18 mouse cellular contexts compared by ENCODE assay signal in genomic region chr8:74871686-74872085, GRCm38 (mm10). TPM values are rescaled to one million over a fixed set of nuclear protein-coding genes. Genes with fewer than 3 reads are reported as not detected.
DNase-seq lines count a peak whose midpoint lies in the region; ATAC-seq and TF ChIP-seq lines count a peak whose summit lies in the region.
"Had no signal": no experiment of that assay in that cellular context is flagged by ENCODE, and none has a peak within 500 bp of the region (broad histone marks: within the 10 kb centered on the region; RNA-seq: fewer than 3 reads in every experiment).

No protein-coding gene starts in this region.

- TF ChIP-seq EP300 in liver, postnatal 0 days (IDR thresholded peaks at IDR 0.05; ENCODE audit: low read depth), result no peak

- WGBS in heart, embryonic 14.5 days, result 14% methylated on average over 4 of the region's 4 CpGs
- 8% methylated on average over 4 of the region's 4 CpGs for WGBS in intestine, embryonic 14.5 days
- WGBS in liver, postnatal 0 days (ENCODE audit: insufficient replicate concordance), result 30% methylated on average over 4 of the region's 4 CpGs

- no peaks in the 10 kb centered on the region for H3K4me1 ChIP-seq in heart, embryonic 14.5 days (ENCODE audit: control insufficient read depth in 2 of 2, insufficient read depth in 2 of 2, low read length in 2 of 2)
- no peaks in the 10 kb centered on the region for H3K4me1 ChIP-seq in intestine, embryonic 14.5 days (replicated peaks; ENCODE audit: control insufficient read depth, insufficient read depth, low read length)
- no peaks in the 10 kb centered on the region for H3K4me1 ChIP-seq in liver, postnatal 0 days (ENCODE audit: insufficient read depth)
- H3K4me1 ChIP-seq: forebrain, embryonic 15.5 days had no signal

- H3K9me3 ChIP-seq in heart, embryonic 14.5 days (ENCODE audit: control insufficient read depth, low read length), result no peaks in the 10 kb centered on the region
- H3K9me3 ChIP-seq in intestine, embryonic 14.5 days (ENCODE audit: control insufficient read depth, low read length), result no peaks in the 10 kb centered on the region
- no peaks in the 10 kb centered on the region for H3K9me3 ChIP-seq in liver, postnatal 0 days (ENCODE audit: low read length)
- H3K9me3 ChIP-seq: forebrain, embryonic 15.5 days; midbrain, embryonic 10.5 days had no signal

- no peak for ATAC-seq in heart, embryonic 14.5 days (ENCODE audit: insufficient number of reproducible peaks, insufficient read depth, low FRiP score, low read depth)
- peak; percentile 80 for ATAC-seq in intestine, embryonic 14.5 days (replicated peaks; ENCODE audit: low FRiP score, low TSS enrichment, low read depth)
- no peak for ATAC-seq in liver, postnatal 0 days
- ATAC-seq: forebrain, embryonic 15.5 days; lung, postnatal 0 days had no signal

- H3K36me3 ChIP-seq in heart, embryonic 14.5 days (ENCODE audit: control insufficient read depth, insufficient read depth, low read length), result no peaks in the 10 kb centered on the region
- H3K36me3 ChIP-seq in intestine, embryonic 14.5 days (ENCODE audit: control insufficient read depth, insufficient read depth, low read length), result no peaks in the 10 kb centered on the region
- H3K36me3 ChIP-seq in liver, postnatal 0 days (replicated peaks; ENCODE audit: insufficient read depth, low read length), result no peaks in the 10 kb centered on the region
- H3K36me3 ChIP-seq: forebrain, embryonic 15.5 days; midbrain, embryonic 10.5 days had no signal

- no peaks in the 10 kb centered on the region for H3K27me3 ChIP-seq in heart, embryonic 14.5 days (ENCODE audit: control insufficient read depth, insufficient read depth, low read length)
- no peaks in the 10 kb centered on the region for H3K27me3 ChIP-seq in intestine, embryonic 14.5 days (replicated peaks; ENCODE audit: control insufficient read depth, insufficient read depth, low read length)
- no peaks in the 10 kb centered on the region for H3K27me3 ChIP-seq in liver, postnatal 0 days (ENCODE audit: insufficient read depth, low read length)
- H3K27me3 ChIP-seq: forebrain, embryonic 15.5 days had no signal

- H3K27ac ChIP-seq in heart, embryonic 14.5 days (replicated peaks in 1 of 2; ENCODE audit: control insufficient read depth in 1 of 2, insufficient read depth in 1 of 2, low read depth in 2 of 2, low read length in 2 of 2), result no peak overlapping the region
- H3K27ac ChIP-seq in intestine, embryonic 14.5 days (ENCODE audit: low read depth), result peak overlapping the region; percentile 47; the same call in 1 of the 2 replicates
- H3K27ac ChIP-seq in liver, postnatal 0 days (ENCODE audit: low read depth), result no peak overlapping the region
- no peak overlapping the region for H3K27ac ChIP-seq in layer of hippocampus, adult 2 months
- H3K27ac ChIP-seq: forebrain, embryonic 15.5 days; midbrain, embryonic 10.5 days had no signal

- no peak overlapping the region for H3K4me3 ChIP-seq in heart, embryonic 14.5 days (ENCODE audit: control insufficient read depth in 1 of 2, insufficient read depth in 1 of 2, low read depth in 1 of 2, low read length in 2 of 2)
- peak overlapping the region; percentile 16 for H3K4me3 ChIP-seq in intestine, embryonic 14.5 days (ENCODE audit: low read depth, low read length)
- no peak overlapping the region for H3K4me3 ChIP-seq in liver, postnatal 0 days (ENCODE audit: low read depth, low read length)
- no peak overlapping the region for H3K4me3 ChIP-seq in layer of hippocampus, adult 2 months
- H3K4me3 ChIP-seq: forebrain, embryonic 15.5 days; midbrain, embryonic 10.5 days had no signal

- H3K4me2 ChIP-seq in heart, embryonic 14.5 days (ENCODE audit: low read length), result peak overlapping the region; percentile 21; the same call in 1 of the 2 replicates
- peak overlapping the region; percentile 38 for H3K4me2 ChIP-seq in intestine, embryonic 14.5 days (ENCODE audit: low read length)
- H3K4me2 ChIP-seq in liver, postnatal 0 days (ENCODE audit: low read depth, low read length), result no peak overlapping the region
- H3K4me2 ChIP-seq: forebrain, embryonic 15.5 days had no signal

- no peak for TF ChIP-seq CTCF in liver, postnatal 0 days (IDR thresholded peaks at IDR 0.05; ENCODE audit: low read depth)
- TF ChIP-seq CTCF in layer of hippocampus, adult 2 months (conservative IDR thresholded peaks at IDR 0.05), result no peak

- no peak overlapping the region for H3K9ac ChIP-seq in heart, embryonic 14.5 days (ENCODE audit: low read length)
- no peak overlapping the region for H3K9ac ChIP-seq in intestine, embryonic 14.5 days (ENCODE audit: low read length)
- no peak overlapping the region for H3K9ac ChIP-seq in liver, postnatal 0 days (replicated peaks)
- H3K9ac ChIP-seq: forebrain, embryonic 15.5 days had no signal

- peak; percentile 15 for DNase-seq in adrenal gland, adult 8-10 months
- no peak for DNase-seq in adrenal gland, postnatal 4 days (ENCODE audit: low spot score in 2 of 2)
- DNase-seq in heart, postnatal 4 days, result no peak
- no peak for DNase-seq in intestine, embryonic 14.5 days (ENCODE audit: low spot score)
- peak; percentile 5 for DNase-seq in retina, postnatal 1 day
- DNase-seq in liver, postnatal 0 days, result no peak
- no peak for DNase-seq in layer of hippocampus, adult 2 months (ENCODE audit: low spot score in 2 of 2)
- DNase-seq: cerebellum, postnatal 10 days; kidney, adult 2 months; thymus, postnatal 14 days had no signal

RNA-seq across cellular contexts. Expression of gene Isx, which starts 1.3 kb away (rescaled TPM):
- not detected for total RNA-seq in adrenal gland, adult 8-10 months (2022)
- under 1 TPM; 0.28 to 0.36 TPM for total RNA-seq in adrenal gland, postnatal 4 days (2021)
- 0.20 TPM in 1 of 2 replicates, not detected in the other for polyA plus RNA-seq in heart, embryonic 14.5 days (2014; fragmentation: Nextera tagmentation; extraction: Ambion mirVana)
- total RNA-seq in heart, postnatal 4 days (2021), result under 1 TPM in 1 of 2 experiments, not detected in 1; 0.29 TPM
- polyA plus RNA-seq in intestine, embryonic 14.5 days (2014; fragmentation: Nextera tagmentation; extraction: Ambion mirVana), result 86.3 and 90.8 TPM in 2 replicates
- polyA plus RNA-seq in liver, postnatal 0 days (2015; fragmentation: Nextera tagmentation; extraction: Ambion mirVana), result not detected in 2 replicates
- total RNA-seq in layer of hippocampus, adult 2 months (2021), result not detected
- total RNA-seq: gastrocnemius, postnatal 4 days; liver, adult 2 months had no signal
- polyA plus RNA-seq: embryonic facial prominence, embryonic 14.5 days; forebrain, embryonic 15.5 days; hindbrain, embryonic 11.5 days; kidney, adult 2 months; lung, postnatal 0 days; midbrain, embryonic 10.5 days had no signal

Comparison
In these comparisons a context has a peak if more than half of its experiments do, and no peak if none do; other contexts are left out.
1. DNase-seq: peak in adrenal gland, adult 8-10 months (single experiment) and retina, postnatal 1 day (single experiment); none in adrenal gland, postnatal 4 days (0 of 2), heart, postnatal 4 days (single experiment), intestine, embryonic 14.5 days (single experiment), liver, postnatal 0 days (single experiment) and layer of hippocampus, adult 2 months (0 of 2).